Mouse (Mus musculus): Measurements from ENCODE around the gene Aaas. TPM values are rescaled to one million over a fixed set of nuclear protein-coding genes. Genes with fewer than 3 reads are reported as not detected.

Aaas gene
- polyA plus RNA-seq, 1 experiment, result 27.0 TPM

DNA sequence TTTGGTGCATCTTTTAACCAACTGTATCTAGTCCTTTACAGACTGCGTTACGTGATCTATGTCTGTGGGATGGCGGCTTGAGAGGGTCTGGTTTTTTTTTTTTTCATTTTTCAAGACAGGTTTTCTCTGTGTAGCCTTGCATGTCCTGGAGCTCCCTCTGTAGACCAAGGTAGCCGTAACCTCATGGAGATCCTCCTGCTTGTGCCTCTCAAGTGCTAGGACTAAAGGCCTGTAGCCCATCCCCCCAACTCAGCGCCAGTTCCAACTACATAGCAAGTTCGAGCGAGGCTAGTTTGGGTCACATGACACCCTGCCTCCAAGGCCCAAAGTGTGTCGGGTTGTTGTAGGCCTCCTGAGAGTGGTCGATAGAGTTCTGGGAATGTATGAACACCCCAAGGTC, 41.9 kb downstream of the Aaas start:
- no peak for DNase-seq (ENCODE audit: low read depth)

- DNase-seq (ENCODE audit: low read depth), result no peak
These were observed 48.0 kb downstream of the Aaas start for GRCm38 (mm10) chr15:102302542-102302941.

GRCm38 (mm10) chr15:102296368-102297006, 54.1 kb downstream of the Aaas start:
- DNase-seq (ENCODE audit: low read depth), result no peak

DNA sequence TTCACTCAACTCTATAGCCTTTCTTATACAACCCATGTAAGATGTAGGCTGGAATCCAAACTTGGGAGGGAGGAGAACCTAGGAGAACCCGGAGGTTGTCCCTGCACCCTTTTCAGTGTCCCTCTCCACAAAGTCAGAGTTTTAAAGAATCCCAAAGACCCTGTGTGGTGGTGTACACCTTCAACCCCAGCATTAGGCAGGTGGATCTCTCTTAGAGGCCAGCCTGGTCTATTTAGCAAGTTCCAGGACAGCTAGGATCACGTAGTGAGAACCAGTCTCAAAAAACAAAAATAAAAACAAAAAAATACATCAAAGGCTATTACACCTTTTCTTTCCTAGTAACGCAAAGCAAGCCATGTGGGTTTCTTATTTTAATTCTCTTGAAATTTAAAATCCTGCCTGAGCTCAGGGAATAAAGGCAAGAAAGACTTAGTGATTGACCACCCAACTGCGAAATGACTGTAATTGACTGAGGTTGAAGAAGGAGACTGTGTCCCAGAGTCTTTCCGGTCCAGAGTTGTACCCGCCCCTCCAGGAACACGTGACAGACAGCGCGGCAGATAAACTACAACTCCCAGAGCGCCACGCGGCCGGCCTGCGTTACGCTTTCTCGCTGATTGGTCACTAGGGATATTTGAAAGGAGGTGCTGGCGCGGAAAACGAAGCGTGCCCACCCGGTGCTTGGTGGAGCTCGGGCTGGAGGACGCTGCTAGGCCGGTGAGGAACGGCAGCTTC, 54.8 kb downstream of the Aaas start, which contains the start of gene Espl1:
Gene Espl1, plus strand, starts transcription at position 634 of the 735 bp plus-strand sequence.
- no peak for DNase-seq (ENCODE audit: low read depth)

Other genes starting within 250 kb of the Aaas start
- gene Spryd3, start 214.5 kb downstream of the Aaas start, polyA plus RNA-seq (2012; rRNA removed), result 60.3 and 67.4 TPM in 2 replicates
- 136 and 152 TPM in 2 replicates for gene Igfbp6, start 206.4 kb downstream of the Aaas start, polyA plus RNA-seq (2012; rRNA removed)
- gene Soat2, start 200.2 kb downstream of the Aaas start, polyA plus RNA-seq (2012; rRNA removed), result 0.69 and 1.1 TPM in 2 replicates
- gene Zfp740, start 147.5 kb downstream of the Aaas start, polyA plus RNA-seq (2012; rRNA removed), result 42.2 and 42.7 TPM in 2 replicates
- gene Csad, start 146.0 kb downstream of the Aaas start, polyA plus RNA-seq (2012; rRNA removed), result 237 and 241 TPM in 2 replicates
- gene Itgb7, start 118.8 kb downstream of the Aaas start, polyA plus RNA-seq (2012; rRNA removed), result 4.6 and 5.6 TPM in 2 replicates
- 35.1 and 37.8 TPM in 2 replicates for gene Rarg, start 93.3 kb downstream of the Aaas start, polyA plus RNA-seq (2012; rRNA removed)
- gene Gm9918, start 80.2 kb downstream of the Aaas start, polyA plus RNA-seq (2012; rRNA removed), result 0.25 and 0.27 TPM in 2 replicates
- gene Mfsd5, start 71.3 kb downstream of the Aaas start, polyA plus RNA-seq (2012; rRNA removed), result 66.9 and 89.6 TPM in 2 replicates
- gene Espl1, start 54.5 kb downstream of the Aaas start, polyA plus RNA-seq (2012; rRNA removed), result 2.9 and 7.1 TPM in 2 replicates
- 179 and 237 TPM in 2 replicates for gene Pfdn5, start 24.7 kb downstream of the Aaas start, polyA plus RNA-seq (2012; rRNA removed)
- gene Myg1, start 19.1 kb downstream of the Aaas start, polyA plus RNA-seq (2012; rRNA removed), result 52.7 and 56.4 TPM in 2 replicates
- gene Sp7, start 16.4 kb upstream of the Aaas start, polyA plus RNA-seq (2012; rRNA removed), result 0.12 and 0.18 TPM in 2 replicates
- gene Sp1, start 55.4 kb upstream of the Aaas start, polyA plus RNA-seq (2012; rRNA removed), result 17.5 and 19.9 TPM in 2 replicates
- gene Amhr2, start 94.6 kb upstream of the Aaas start, polyA plus RNA-seq (2012; rRNA removed), result 5.5 and 7.0 TPM in 2 replicates
- gene Prr13, start 108.3 kb upstream of the Aaas start, polyA plus RNA-seq (2012; rRNA removed), result 121 and 141 TPM in 2 replicates
- 357 and 485 TPM in 2 replicates for gene Pcbp2, start 119.8 kb upstream of the Aaas start, polyA plus RNA-seq (2012; rRNA removed)
- not detected in 2 replicates for gene Gm10337, start 153.0 kb upstream of the Aaas start, polyA plus RNA-seq (2012; rRNA removed)
- 15.0 and 15.6 TPM in 2 replicates for gene Map3k12, start 166.3 kb upstream of the Aaas start, polyA plus RNA-seq (2012; rRNA removed)
- gene Tarbp2, start 167.4 kb upstream of the Aaas start, polyA plus RNA-seq (2012; rRNA removed), result 49.3 and 66.4 TPM in 2 replicates
- 4.8 and 5.8 TPM in 2 replicates for gene Npff, start 174.2 kb upstream of the Aaas start, polyA plus RNA-seq (2012; rRNA removed)

Measured in gonadal fat pad, adult 2 months (tissue).